Mouse (Mus musculus) spleen, postnatal 4 days (tissue): Measurements from ENCODE around the gene H2afz.
"Not testable (repeated sequence)": the region's sequence is repeated elsewhere in the genome, so short reads cannot be mapped to it uniquely, and the experiment has no call there.

Source experiments
- DNase-seq, 2 experiments: peaks; one replicate each; pipeline ENCODE4 v3.0.0; 2022; ENCODE audit warnings: low spot score in 2 of 2

Gene H2afz

GRCm38 (mm10) chr3:137864124-137864987, at the start of gene H2afz:
Gene H2afz, plus strand, starts transcription at chr3:137864487.
- DNase-seq, result peak; percentile 98

GRCm38 (mm10) chr3:137818713-137819112, 45.6 kb upstream of the H2afz start:
- no peak for DNase-seq

DNA sequence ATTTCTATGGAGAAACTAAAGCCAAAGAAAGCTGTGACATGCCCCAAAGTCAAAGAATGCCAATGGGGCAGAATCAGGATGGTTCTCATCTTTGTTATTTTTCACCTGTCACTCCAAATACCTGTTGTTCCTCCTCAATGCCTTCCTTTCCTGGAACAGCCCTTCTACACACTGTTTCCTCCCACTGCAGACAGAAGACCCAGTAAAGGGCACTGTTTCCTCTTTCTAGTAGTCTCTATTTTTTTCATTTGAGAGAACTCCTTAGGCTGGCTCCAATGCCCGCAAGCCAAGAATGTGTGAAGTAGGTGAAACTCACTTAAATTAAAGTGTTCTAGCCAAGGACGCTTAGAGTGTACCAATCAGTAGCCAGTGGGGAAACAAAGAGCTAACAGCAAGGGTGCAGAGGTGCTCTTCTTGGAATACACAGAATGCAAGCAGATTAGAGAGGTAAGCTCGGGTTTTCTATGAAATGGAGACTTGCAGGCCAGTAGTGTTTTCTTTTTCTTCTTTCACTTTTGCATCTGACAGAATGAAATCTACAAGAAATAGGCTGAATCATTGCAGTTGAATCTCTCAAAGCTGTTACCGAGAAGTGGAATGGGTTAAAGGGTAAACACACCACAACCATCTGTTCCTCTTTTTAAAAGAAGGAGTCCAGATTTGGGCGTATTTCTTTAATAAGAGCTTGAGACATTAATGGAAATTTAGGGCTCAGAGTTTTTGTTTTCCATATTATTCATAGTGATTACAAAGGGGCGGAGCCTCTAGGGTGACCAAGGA, 43.4 kb upstream of the H2afz start:
- no peak for DNase-seq

DNA sequence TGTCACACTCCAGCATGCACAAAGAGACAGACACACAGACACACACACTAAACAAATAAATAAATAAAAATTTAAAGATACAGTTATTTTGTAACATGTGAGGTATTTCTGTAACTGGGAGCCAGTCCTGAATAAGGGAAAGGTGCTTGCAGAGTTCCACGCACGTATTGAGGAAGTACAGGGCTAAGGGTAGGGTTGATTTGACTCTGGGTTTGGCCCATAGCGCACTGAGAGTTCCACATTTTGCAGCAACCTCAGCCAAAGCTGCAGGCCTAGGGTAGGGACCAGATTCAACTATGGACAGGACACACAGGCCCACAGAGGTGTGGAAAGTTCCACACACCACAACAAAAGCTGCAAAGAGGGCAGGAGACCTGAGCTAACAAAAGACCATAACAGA, 41.0 kb upstream of the H2afz start:
- no peak for DNase-seq

GRCm38 (mm10) chr3:137827678-137828077, 36.6 kb upstream of the H2afz start:
- no peak for DNase-seq

- DNase-seq, result no peak
These were observed 33.1 kb upstream of the H2afz start for GRCm38 (mm10) chr3:137831156-137831555.

DNA sequence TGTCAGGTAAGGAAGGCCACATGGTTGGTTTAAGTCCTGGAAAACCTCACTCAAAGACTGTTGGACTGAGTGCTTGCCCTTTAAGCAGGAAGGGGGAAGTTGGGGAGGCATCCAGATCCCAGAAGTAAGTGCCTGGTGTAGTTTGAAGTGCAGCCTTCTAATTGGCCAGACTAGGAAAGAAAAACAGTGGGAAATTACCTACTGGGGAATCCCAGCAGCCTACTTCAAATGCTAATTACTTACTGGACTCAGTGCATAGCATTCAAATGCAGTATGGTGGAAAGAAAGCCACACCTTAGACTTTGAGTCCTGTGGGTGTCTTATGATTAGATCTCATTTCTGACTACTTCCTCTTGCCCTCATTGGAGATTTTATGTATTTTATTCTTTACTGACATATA, 31.2 kb upstream of the H2afz start:
- DNase-seq, result no peak

- DNase-seq, result no peak
These were observed 30.6 kb upstream of the H2afz start for GRCm38 (mm10) chr3:137833698-137834097.

DNA sequence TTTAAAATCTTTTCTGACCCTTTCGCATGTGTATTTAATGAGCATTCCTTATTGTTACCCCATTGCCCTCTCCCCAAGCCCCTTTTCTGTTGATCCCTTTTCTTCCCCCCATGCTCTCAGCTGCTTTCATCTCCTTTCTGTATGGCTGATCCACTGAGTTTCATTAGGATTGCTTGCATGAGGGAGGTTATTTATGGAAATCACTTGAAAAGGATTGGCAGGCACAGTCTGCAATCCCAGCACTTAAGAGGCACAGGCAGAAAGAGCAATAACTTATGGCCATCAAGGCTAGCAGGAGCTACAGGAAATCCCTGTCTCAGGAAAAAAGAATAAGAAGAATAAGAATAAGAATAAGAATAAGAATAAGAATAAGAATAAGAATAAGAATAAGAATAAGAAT, 27.7 kb upstream of the H2afz start:
- DNase-seq, result no peak

GRCm38 (mm10) chr3:137838160-137838559, 26.1 kb upstream of the H2afz start:
- no peak for DNase-seq

DNA sequence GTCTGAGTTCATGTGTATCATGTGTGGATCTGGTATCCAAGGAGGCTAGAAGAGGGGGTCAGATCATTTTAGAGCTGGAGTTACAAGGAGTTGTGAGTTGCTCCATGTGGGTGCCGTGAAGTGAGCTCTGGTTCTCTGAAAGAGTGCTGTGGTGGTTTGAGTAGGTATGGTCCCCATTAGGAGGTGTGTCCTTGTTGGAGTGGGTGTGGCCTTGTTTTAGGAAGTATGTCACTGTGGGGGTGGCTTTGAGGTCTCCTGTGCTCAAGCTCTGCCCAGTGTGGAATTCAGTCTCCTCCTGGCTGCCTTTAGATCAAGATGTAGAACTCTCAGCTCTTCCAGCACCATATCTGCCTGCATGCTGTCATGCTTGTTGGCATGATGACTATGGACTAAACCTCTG, 21.3 kb upstream of the H2afz start:
- DNase-seq, result no peak

DNA sequence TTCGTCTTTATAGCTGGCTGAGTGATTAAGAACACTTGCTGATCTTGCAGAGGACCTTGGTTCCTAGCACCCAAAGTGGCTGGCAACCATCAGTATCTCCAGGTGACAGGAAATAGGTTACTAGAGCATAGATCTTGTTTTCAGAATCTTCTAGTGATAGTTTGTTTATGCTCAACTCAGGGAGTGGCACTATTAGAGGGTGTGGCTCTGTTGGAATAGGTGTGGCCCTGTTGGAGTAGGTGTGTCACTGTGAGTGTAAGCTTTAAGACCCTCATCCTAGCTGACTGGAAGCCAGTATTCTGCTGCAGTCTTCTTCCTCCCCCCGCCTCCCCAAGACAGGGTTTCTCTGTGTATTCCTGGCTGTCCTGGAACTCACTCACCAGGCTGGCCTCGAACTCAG, 20.0 kb upstream of the H2afz start:
- DNase-seq, result peak; percentile 8 to 54

GRCm38 (mm10) chr3:137846552-137846951, 17.7 kb upstream of the H2afz start:
- peak in 1 of 2 experiments; percentile 6 for DNase-seq

DNA sequence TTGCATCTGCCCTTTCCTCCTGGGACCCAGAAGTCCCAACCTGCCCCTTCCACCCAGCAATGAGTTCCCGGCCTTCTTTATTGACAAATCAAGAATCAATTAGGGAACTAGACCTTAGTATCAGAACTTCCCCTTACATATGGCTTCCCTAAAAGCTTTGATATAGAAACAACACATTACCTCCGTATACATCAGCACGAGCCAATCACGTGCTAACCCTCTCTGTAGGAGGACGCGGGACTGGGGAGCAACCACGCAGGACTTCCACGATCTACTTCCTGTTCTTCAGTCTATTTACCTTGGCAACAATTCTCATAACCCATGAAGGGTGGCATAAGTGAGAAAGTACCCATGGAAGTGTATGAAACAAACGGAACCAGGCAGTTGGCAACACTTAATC, 15.9 kb upstream of the H2afz start:
- peak; percentile 11 to 36 for DNase-seq

DNA sequence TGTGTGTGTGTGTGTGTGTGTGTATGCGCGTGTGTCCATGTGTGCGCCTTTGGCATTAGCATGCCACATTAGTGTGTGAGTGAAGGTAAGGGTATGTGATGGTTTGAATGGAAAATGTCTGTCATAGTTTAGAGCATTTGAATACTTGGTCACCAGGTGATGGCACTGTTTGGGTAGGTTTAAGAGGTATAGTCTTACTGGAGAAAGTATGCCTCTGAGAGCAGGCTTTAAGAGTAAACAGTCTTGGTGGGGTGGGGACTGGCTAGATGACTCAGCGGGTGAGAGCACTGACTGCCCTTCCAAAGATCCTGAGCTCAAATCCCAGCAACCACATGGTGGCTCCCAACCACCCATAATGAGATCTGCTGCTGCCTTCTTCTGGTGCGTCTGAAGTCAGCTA, 14.6 kb upstream of the H2afz start:
- peak in 1 of 2 experiments; percentile 49 for DNase-seq

GRCm38 (mm10) chr3:137851196-137851595, 13.1 kb upstream of the H2afz start:
- DNase-seq, result no peak

DNA sequence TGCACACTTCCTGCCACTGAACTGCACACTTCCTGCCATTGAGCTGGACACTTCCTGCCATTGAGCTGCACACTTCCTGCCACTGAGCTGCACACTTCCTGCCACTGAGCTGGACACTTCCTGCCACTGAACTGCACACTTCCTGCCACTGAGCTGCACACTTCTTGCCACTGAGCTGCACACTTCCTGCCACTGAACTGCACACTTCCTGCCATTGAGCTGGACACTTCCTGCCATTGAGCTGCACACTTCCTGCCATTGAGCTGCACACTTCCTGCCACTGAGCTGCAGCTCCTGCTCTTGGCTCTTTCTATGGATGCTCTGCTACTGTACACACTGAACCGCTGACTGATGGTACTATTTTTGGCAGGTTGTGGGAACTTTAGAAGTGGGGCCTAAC, 11.3 kb upstream of the H2afz start:
- DNase-seq, result not testable (repeated sequence)

- peak in 1 of 2 experiments; percentile 38 for DNase-seq
These were observed 9.0 kb upstream of the H2afz start for GRCm38 (mm10) chr3:137855328-137855727.

DNA sequence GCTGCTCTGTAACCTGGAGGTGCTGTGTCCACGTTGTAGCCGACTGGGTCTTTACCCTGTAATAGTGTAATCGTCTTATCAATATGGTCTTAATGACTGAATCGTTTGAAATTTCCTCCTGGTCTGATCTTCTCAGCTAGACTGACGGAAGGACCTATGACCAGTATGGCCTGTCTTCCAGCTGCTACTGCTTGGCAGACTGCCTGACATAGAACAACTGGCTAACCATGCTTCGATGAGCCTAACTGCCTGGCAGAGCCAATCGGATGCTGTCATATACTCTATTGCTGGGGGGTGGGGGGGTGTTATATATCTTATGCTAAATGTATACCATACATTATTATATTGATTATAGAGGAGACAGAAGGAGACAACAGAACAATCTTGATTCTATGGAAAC, 8.2 kb upstream of the H2afz start:
- DNase-seq, result peak in 1 of 2 experiments; percentile 31

DNA sequence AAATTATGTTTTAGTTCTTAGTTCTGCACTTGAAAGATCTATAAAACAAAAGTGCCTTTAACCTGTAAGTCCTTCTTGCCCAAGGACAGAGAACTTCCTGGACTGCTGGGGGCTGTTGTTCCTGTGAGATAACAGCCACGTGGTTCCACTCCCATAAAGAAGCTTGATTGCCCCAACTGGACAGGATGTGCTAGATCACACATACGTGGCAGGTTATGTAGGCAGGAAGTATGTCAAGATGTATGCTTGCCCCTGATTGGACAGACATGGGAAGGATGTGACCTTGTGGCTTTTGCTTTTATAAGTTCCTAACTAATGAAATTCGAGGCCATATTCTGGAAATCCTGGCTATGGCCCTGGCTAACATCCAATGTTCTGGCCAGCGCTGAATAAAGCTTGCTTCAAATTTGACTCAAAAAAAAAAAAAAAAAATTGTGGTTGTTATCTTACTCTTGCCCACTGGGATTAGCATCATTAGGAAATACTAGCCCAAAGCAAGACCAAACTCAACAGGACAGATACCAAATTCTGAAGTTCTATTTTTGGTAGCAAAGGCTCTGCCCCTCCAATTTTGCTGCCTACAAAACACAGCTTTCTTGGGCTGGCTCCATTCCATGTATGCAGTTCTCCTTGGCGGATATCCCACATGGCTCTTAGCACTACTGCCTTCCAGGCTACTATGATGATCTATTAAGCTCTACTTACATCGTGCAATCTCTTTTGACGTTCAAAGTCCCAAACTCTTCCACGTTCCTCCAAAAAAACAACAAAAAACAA, 3.7 kb upstream of the H2afz start:
- DNase-seq, result peak in 1 of 2 experiments; percentile 43

- DNase-seq, result no peak
These were observed 2.9 kb upstream of the H2afz start for GRCm38 (mm10) chr3:137861436-137861835.

- DNase-seq, result peak in 1 of 2 experiments; percentile 44
These were observed 1.7 kb upstream of the H2afz start for GRCm38 (mm10) chr3:137862600-137862999.
